Mouse (Mus musculus) G1E (cell line): ENCODE results near the gene Ccdc181.

ENCODE experiments used
- CTCF ChIP-seq: IDR thresholded peaks from 2 replicates; pipeline ENCODE4 v1.5.1; 2012; ENCODE audit warnings: low read depth, low read length, inconsistent platforms, mixed read lengths
- GATA1 ChIP-seq: IDR thresholded peaks from 2 replicates; pipeline ENCODE4 v1.6.1; 2012; ENCODE audit warnings: borderline replicate concordance, low read length, inconsistent platforms, mixed read lengths
- GATA2 ChIP-seq: IDR thresholded peaks from 2 replicates; pipeline ENCODE4 v1.6.1; 2012; ENCODE audit warnings: low read depth, low read length, inconsistent platforms, borderline replicate concordance
- POLR2AphosphoS5 ChIP-seq: IDR thresholded peaks from 2 replicates; pipeline ENCODE4 v1.6.1; 2012; ENCODE audit warnings: low read depth, low read length, inconsistent platforms; ENCODE audit not compliant: insufficient replicate concordance
- TAL1 ChIP-seq: conservative IDR thresholded peaks from 2 replicates; pipeline ENCODE4 v1.6.1; 2012; ENCODE audit warnings: low read depth, low read length, inconsistent platforms, mixed read lengths

DNA sequence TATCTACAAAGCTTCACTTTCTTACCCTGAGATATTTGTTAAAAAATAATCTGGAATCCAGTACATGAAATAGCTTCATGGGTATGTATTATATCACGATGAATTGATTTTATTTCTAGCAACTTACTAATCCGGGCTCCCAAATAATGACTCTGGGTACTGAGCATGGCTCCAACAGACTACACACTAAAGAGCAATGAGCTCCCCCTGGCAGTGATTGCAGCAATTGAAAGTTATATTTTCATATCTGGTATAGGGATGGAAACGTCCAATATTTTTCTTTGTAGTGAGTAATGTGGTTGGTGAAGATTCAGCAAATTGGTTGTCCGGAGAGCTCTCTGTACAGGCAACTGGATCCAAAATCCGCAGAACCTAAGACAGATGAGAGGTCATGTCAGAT is 16.7 kb downstream of the Ccdc181 start:
- TF ChIP-seq CTCF (no peak), GATA1 (no peak), GATA2 (no peak), TAL1 (no peak), POLR2AphosphoS5 (no peak)
